Mouse (Mus musculus): Measurements from ENCODE around the gene Kdm1b. TPM values are rescaled to one million over a fixed set of nuclear protein-coding genes. Genes with fewer than 3 reads are reported as not detected.
A peak's percentile ranks its signal among the peaks of the same experiment; 100 is the strongest.

Gene Kdm1b
- polyA plus RNA-seq, 1 experiment from 2014 or later = 16.4 TPM

DNA sequence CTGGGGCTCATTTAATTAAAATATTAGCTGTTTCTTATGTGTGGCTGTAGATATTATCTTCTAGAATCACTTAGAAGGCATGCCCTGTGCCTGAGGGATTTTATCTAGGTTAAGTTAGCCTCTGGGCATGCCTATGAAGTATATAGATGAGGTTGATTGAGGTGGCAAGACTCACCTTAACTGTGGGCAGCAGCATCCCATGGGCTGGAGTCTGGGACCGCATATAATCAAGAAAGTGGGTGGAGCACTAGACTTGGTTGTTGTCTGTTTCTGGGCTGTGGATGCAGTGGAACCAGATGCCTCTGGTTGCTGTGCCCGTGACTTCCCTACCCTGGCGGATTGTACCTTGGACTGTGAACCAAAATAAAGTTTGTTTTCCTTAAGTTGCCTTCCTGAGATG, 68.8 kb downstream of the Kdm1b start:
- H3K9me3 ChIP-seq (replicated peaks; ENCODE audit: control insufficient read depth, low read length) = no peaks in the 10 kb centered on the region
- WGBS = 83% methylated on average over 3 of the region's 3 CpGs

DNA sequence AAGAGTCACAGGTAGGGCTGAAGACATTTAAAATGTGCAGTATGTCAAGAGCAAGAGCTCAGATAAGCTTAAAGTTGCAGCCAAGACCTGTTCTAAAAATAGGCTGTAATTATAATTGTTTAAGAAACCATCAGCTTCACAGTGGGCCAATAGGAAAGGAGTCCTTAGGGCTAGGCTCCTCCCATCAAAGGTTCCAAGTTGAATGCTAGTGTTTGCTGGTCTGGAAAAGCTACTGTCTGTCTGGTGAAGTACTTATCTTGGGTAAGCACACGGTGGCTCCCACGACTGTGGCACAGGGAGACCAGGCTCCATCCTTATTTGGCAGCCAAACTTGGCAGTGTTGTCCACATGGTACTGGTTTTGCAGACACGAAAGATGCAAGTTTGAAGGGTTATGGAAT, 69.6 kb downstream of the Kdm1b start:
- H3K27ac ChIP-seq (ENCODE audit: low read length) = no peak overlapping the region
- WGBS = 48% methylated on average over 3 of the region's 3 CpGs
- H3K27me3 ChIP-seq (ENCODE audit: control insufficient read depth, insufficient read depth, low read length) = no peaks in the 10 kb centered on the region
- H3K4me2 ChIP-seq (ENCODE audit: low read depth, low read length) = no peak overlapping the region
- H3K9me3 ChIP-seq (replicated peaks; ENCODE audit: control insufficient read depth, low read length) = no peaks in the 10 kb centered on the region
- 0 out of 2 replicates have a peak, but pooled peaks cover 3% of the 10 kb centered on the region for H3K4me1 ChIP-seq (ENCODE audit: control insufficient read depth, insufficient read depth, low read length)
- no peak overlapping the region for H3K4me3 ChIP-seq (replicated peaks; ENCODE audit: low read length)
- H3K36me3 ChIP-seq (ENCODE audit: control insufficient read depth, insufficient read depth, low read length) = no peaks in the 10 kb centered on the region
- H3K9ac ChIP-seq (ENCODE audit: low read length) = no peak overlapping the region
- ATAC-seq (ENCODE audit: insufficient read depth, low FRiP score) = 0 out of 2 replicates have a peak, but pooled peaks have one; percentile 53

More for the DNA sequence above, 68.8 kb downstream of the Kdm1b start:
- no peaks in the 10 kb centered on the region for H3K36me3 ChIP-seq (ENCODE audit: control insufficient read depth, insufficient read depth, low read length)
- H3K9ac ChIP-seq (ENCODE audit: low read length) = no peak overlapping the region
- H3K27ac ChIP-seq (ENCODE audit: low read length) = no peak overlapping the region
- peaks cover 6% of the 10 kb centered on the region; the same call in 1 of the 2 replicates for H3K4me1 ChIP-seq (ENCODE audit: control insufficient read depth, insufficient read depth, low read length)
- no peak overlapping the region for H3K4me2 ChIP-seq (ENCODE audit: low read depth, low read length)
- H3K4me3 ChIP-seq (replicated peaks; ENCODE audit: low read length) = no peak overlapping the region
- ATAC-seq (ENCODE audit: insufficient read depth, low FRiP score) = no peak
- H3K27me3 ChIP-seq (ENCODE audit: control insufficient read depth, insufficient read depth, low read length) = no peaks in the 10 kb centered on the region

DNA sequence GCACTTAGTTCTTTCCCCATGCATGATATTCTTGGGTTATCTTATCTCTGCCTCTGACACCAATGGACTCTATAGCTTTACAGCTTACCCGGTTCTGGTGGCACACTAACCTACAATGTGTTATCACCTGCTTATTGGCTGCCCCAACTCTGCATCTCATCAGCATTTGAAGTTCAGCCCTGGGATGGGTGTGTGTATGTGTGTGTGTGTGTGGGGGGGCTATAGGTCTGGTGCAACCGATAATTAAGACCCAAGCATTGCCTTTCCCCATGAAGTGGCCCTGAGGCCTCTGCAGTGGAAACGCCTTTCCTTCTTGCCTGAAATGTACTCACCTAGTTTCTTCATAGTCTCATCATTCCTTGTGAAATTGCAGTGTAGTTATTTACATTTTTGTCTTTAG, 72.7 kb downstream of the Kdm1b start:
- no peak for ATAC-seq (ENCODE audit: insufficient read depth, low FRiP score)
- no peak overlapping the region for H3K27ac ChIP-seq (ENCODE audit: low read length)
- 82% methylated on average over 3 of the region's 3 CpGs for WGBS
- H3K4me2 ChIP-seq (ENCODE audit: low read depth, low read length) = no peak overlapping the region
- 0 out of 2 replicates have a peak, but pooled peaks cover 3% of the 10 kb centered on the region for H3K4me1 ChIP-seq (ENCODE audit: control insufficient read depth, insufficient read depth, low read length)
- H3K9me3 ChIP-seq (replicated peaks; ENCODE audit: control insufficient read depth, low read length) = no peaks in the 10 kb centered on the region
- no peak overlapping the region for H3K4me3 ChIP-seq (replicated peaks; ENCODE audit: low read length)
- no peak overlapping the region for H3K9ac ChIP-seq (ENCODE audit: low read length)
- H3K36me3 ChIP-seq (ENCODE audit: control insufficient read depth, insufficient read depth, low read length) = no peaks in the 10 kb centered on the region
- H3K27me3 ChIP-seq (ENCODE audit: control insufficient read depth, insufficient read depth, low read length) = no peaks in the 10 kb centered on the region

DNA sequence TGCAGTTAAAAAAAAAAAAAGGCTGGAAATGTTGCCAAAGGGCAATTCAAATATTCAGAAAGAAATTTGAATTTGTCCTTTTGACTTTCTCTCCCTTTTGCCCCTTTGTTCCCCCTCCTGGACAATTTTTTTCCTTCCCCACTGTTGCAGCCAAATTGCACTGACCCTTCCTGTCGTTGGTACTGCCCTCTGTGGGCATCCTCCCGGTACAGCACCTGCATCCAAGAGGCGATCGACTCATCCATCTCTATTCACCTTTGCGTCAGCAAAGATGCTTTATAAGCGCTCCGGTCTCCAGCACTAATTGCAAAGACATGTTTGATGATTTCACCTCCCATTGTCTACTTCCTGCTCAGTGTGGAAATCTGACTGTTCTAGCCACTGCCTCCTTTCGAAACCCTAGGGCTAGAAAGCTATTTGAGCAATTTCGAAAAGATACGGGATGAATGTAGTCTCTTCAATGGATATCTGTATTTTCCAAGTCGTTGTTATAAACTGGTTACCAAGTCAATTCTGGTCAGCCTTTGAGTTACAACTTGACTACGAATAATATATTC, 78.1 kb downstream of the Kdm1b start:
- Histone ChIP-seq H3K27ac (ENCODE audit: low read length) (no peak overlapping the region), H3K4me2 (ENCODE audit: low read depth, low read length) (peak overlapping the region; percentile 97; the same call in 1 of the 2 replicates), H3K4me1 (ENCODE audit: control insufficient read depth, insufficient read depth, low read length) (0 out of 2 replicates have a peak, but pooled peaks cover 4% of the 10 kb centered on the region), H3K4me3 (replicated peaks; ENCODE audit: low read length) (0 out of 2 replicates have a peak overlapping the region, but pooled peaks have one; percentile 62), H3K36me3 (ENCODE audit: control insufficient read depth, insufficient read depth, low read length) (no peaks in the 10 kb centered on the region), H3K27me3 (ENCODE audit: control insufficient read depth, insufficient read depth, low read length) (peaks cover 9% of the 10 kb centered on the region; the same call in 1 of the 2 replicates), H3K9ac (ENCODE audit: low read length) (no peak overlapping the region), H3K9me3 (replicated peaks; ENCODE audit: control insufficient read depth, low read length) (no peaks in the 10 kb centered on the region)
- ATAC-seq (ENCODE audit: insufficient read depth, low FRiP score) = no peak
- 39% methylated on average over 12 of the region's 12 CpGs for WGBS

DNA sequence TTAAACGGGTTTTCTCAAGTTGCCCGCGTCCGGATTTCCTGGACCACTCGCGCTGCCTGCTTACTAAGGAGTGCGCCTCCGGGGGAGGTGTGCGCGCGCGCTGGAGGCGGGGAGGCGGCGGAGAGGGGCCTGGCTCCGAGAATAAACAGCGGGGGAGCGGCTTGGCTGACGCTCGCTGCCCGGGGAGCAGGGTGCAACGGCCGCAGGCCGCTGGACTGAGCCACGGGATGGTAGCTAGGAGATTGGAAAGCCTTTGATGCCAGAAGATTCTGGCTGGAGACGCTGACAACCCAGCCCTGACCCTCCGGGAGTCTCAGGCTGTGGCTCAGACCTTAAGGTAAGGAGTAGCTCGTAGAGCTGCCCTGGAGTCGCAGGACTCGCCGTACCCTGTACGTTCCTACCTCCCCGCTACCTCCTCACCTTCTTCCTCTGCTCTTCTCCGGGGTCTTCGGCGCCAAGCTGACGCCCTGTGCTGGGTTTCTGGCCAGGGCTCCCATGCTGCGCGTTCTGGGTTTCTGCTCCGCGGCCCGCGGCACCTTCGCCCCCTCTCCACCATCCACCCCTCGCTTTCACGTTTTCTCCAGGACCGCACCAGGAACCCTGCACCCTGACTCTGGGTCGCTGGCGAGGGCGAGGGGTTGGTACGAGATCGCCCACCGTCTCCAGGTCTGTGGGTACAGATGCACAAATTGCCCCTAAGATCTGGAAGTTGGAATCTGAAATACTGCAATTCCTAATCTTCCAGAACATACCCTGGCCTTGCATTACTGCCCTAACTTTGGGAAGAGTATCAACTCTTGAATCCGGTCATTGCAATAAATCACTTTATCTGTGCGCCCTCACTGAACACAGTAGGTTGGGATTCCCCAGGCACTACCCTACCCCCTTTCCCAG, 79.5 kb downstream of the Kdm1b start, which contains the start of gene Rnf144b:
Gene Rnf144b (plus strand): TSS at position 120 of the 894 bp plus-strand sequence.
- Histone ChIP-seq H3K9me3 (replicated peaks; ENCODE audit: control insufficient read depth, low read length) (no peaks in the 10 kb centered on the region), H3K36me3 (ENCODE audit: control insufficient read depth, insufficient read depth, low read length) (no peaks in the 10 kb centered on the region), H3K27me3 (ENCODE audit: control insufficient read depth, insufficient read depth, low read length) (peaks cover 9% of the 10 kb centered on the region; the same call in 1 of the 2 replicates), H3K4me2 (ENCODE audit: low read depth, low read length) (peak within 1 kb of the TSS; percentile 97), H3K4me3 (replicated peaks; ENCODE audit: low read length) (peak within 1 kb of the TSS; percentile 62), H3K27ac (ENCODE audit: low read length) (no peak within 1 kb of the TSS), H3K4me1 (ENCODE audit: control insufficient read depth, insufficient read depth, low read length) (0 out of 2 replicates have a peak, but pooled peaks cover 4% of the 10 kb centered on the region), H3K9ac (ENCODE audit: low read length) (peak within 1 kb of the TSS; percentile 70)
- ATAC-seq (ENCODE audit: insufficient read depth, low FRiP score) = no peak; the same call in 1 of the 2 replicates
- 2% methylated on average over 55 of the region's 55 CpGs for WGBS

DNA sequence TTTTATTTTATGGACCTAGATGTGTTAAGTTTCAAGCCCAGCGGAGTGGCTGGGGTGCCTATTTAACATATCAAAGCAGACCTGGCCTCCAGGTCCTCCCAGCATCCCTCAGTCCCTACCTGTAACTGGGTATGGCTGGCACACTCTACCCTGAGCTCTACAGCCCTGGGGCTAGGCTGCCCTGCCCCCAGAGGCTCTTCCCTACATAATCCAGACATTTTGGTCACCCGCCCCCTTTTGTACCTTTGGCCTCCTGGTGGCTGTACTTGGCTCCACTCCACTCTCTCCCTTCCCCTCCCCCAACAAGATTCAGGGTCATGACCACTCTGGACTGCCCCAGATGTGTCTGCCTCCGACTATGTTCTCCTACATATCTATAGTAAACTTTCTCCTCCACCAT, 81.2 kb downstream of the Kdm1b start:
- WGBS = 50% methylated on average over 3 of the region's 3 CpGs
- Histone ChIP-seq H3K9me3 (replicated peaks; ENCODE audit: control insufficient read depth, low read length) (no peaks in the 10 kb centered on the region), H3K27ac (ENCODE audit: low read length) (no peak overlapping the region), H3K4me3 (replicated peaks; ENCODE audit: low read length) (no peak overlapping the region), H3K27me3 (ENCODE audit: control insufficient read depth, insufficient read depth, low read length) (peaks cover 9% of the 10 kb centered on the region; the same call in 1 of the 2 replicates), H3K36me3 (ENCODE audit: control insufficient read depth, insufficient read depth, low read length) (no peaks in the 10 kb centered on the region), H3K4me1 (ENCODE audit: control insufficient read depth, insufficient read depth, low read length) (0 out of 2 replicates have a peak, but pooled peaks cover 4% of the 10 kb centered on the region), H3K9ac (ENCODE audit: low read length) (no peak overlapping the region), H3K4me2 (ENCODE audit: low read depth, low read length) (no peak overlapping the region)
- peak; percentile 29; the same call in 1 of the 2 replicates for ATAC-seq (ENCODE audit: insufficient read depth, low FRiP score)

DNA sequence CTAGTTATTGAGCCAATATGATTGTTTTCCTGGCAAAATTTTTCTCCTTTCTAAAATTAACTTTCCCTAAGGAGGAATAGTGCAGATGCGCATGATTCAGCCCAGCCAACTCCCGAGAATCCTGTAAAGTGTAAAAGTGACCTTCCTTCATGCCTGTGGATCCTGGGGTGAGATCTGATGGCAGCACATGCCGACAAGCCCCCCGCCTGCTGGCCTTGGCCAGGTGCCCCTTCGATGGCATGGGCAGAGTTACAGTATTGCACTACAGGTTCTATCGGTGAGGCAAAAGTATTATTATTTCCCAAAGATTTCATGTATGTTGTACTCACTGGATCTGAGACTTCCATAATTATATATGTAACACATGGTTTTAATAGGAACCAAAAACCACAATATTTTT, 81.7 kb downstream of the Kdm1b start:
- Histone ChIP-seq H3K36me3 (ENCODE audit: control insufficient read depth, insufficient read depth, low read length) (no peaks in the 10 kb centered on the region), H3K9me3 (replicated peaks; ENCODE audit: control insufficient read depth, low read length) (no peaks in the 10 kb centered on the region), H3K27me3 (ENCODE audit: control insufficient read depth, insufficient read depth, low read length) (peaks cover 9% of the 10 kb centered on the region; the same call in 1 of the 2 replicates), H3K9ac (ENCODE audit: low read length) (no peak overlapping the region), H3K4me3 (replicated peaks; ENCODE audit: low read length) (no peak overlapping the region), H3K4me1 (ENCODE audit: control insufficient read depth, insufficient read depth, low read length) (0 out of 2 replicates have a peak, but pooled peaks cover 4% of the 10 kb centered on the region), H3K27ac (ENCODE audit: low read length) (no peak overlapping the region), H3K4me2 (ENCODE audit: low read depth, low read length) (no peak overlapping the region)
- 86% methylated on average over 6 of the region's 6 CpGs for WGBS
- no peak for ATAC-seq (ENCODE audit: insufficient read depth, low FRiP score)

DNA sequence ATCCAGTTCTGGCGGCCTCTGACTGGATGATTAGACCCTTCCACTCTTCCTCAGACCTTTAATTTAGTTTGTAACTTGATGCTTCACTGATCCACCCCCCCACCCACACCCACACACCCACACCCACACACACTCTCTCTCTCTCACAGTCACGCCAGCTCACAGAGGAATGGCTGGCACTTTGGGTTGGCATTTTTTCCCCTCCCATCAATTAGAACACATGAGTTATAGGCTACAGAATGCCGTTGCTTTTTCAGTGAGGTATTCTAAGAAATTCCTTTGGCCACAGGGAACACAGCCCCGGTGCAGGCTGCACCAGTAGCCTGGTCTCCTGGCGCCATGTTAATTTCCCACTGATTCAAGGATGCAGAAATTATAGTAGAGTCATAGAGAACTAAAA, 82.3 kb downstream of the Kdm1b start:
- H3K36me3 ChIP-seq (ENCODE audit: control insufficient read depth, insufficient read depth, low read length) = no peaks in the 10 kb centered on the region
- no peak overlapping the region for H3K9ac ChIP-seq (ENCODE audit: low read length)
- peaks cover 9% of the 10 kb centered on the region; the same call in 1 of the 2 replicates for H3K27me3 ChIP-seq (ENCODE audit: control insufficient read depth, insufficient read depth, low read length)
- ATAC-seq (ENCODE audit: insufficient read depth, low FRiP score) = no peak
- H3K4me1 ChIP-seq (ENCODE audit: control insufficient read depth, insufficient read depth, low read length) = 0 out of 2 replicates have a peak, but pooled peaks cover 4% of the 10 kb centered on the region
- no peak overlapping the region for H3K4me2 ChIP-seq (ENCODE audit: low read depth, low read length)
- no peak overlapping the region for H3K27ac ChIP-seq (ENCODE audit: low read length)
- H3K4me3 ChIP-seq (replicated peaks; ENCODE audit: low read length) = no peak overlapping the region
- 73% methylated on average over 5 of the region's 5 CpGs for WGBS
- H3K9me3 ChIP-seq (replicated peaks; ENCODE audit: control insufficient read depth, low read length) = no peaks in the 10 kb centered on the region

DNA sequence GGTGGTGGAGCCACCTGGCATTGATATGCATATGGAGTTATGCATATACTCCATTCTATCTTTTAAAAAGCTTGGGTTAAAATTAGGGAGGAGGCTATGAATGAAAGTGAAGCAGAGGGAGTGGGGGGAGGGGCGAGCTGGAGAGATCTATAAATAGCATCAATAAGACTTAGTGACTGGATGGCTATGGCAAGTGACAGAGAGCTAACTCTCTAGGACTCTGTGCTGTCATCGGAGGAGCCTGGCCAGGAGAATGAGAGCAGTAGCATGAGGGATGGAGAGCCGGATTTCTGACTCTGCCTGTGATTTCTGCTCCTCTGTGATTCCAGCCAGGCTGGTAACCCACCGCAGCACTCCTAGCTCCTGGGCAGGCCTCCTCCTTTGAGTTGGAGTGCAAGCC, 85.8 kb downstream of the Kdm1b start:
- whole genome bisulfite sequencing = 55% methylated on average over 4 of the region's 4 CpGs
- no peak overlapping the region for H3K4me2 ChIP-seq (ENCODE audit: low read depth, low read length)
- H3K9me3 ChIP-seq (replicated peaks; ENCODE audit: control insufficient read depth, low read length) = no peaks in the 10 kb centered on the region
- H3K27me3 ChIP-seq (ENCODE audit: control insufficient read depth, insufficient read depth, low read length) = no peaks in the 10 kb centered on the region
- no peak for ATAC-seq (ENCODE audit: insufficient read depth, low FRiP score)
- no peaks in the 10 kb centered on the region for H3K4me1 ChIP-seq (ENCODE audit: control insufficient read depth, insufficient read depth, low read length)
- no peak overlapping the region for H3K27ac ChIP-seq (ENCODE audit: low read length)
- no peaks in the 10 kb centered on the region for H3K36me3 ChIP-seq (ENCODE audit: control insufficient read depth, insufficient read depth, low read length)
- H3K9ac ChIP-seq (ENCODE audit: low read length) = no peak overlapping the region
- no peak overlapping the region for H3K4me3 ChIP-seq (replicated peaks; ENCODE audit: low read length)

Measured in stomach, embryonic 16.5 days (tissue).